Mouse (Mus musculus): ENCODE measurements around the gene March1.

- TF ChIP-seq CTCF (conservative IDR thresholded peaks at IDR 0.05; ENCODE audit: low read length) (no peak), NANOG (IDR thresholded peaks at IDR 0.05; ENCODE audit: borderline replicate concordance, low read length) (no peak), POU5F1 (IDR thresholded peaks at IDR 0.05; ENCODE audit: borderline replicate concordance, low read length) (no peak)
Observed at GRCm38 (mm10) chr8:66098148-66098547, 480.4 kb downstream of the March1 start.

Data from E14TG2a.4 (cell line).